ENCODE assay signal across 7 mouse cellular contexts in genomic region chr13:28544003-28544818, GRCm38 (mm10).
A peak's percentile ranks its signal among the peaks of the same experiment; 100 is the strongest.
DNase-seq lines count a peak whose midpoint lies in the region; ATAC-seq lines count a peak whose summit lies in the region.

No protein-coding gene starts in this region.

- no peaks in the 10 kb centered on the region for H3K9me3 ChIP-seq in embryonic facial prominence, embryonic 13.5 days
- H3K9me3 ChIP-seq in intestine, embryonic 15.5 days: no peaks in the 10 kb centered on the region
- no peaks in the 10 kb centered on the region for H3K9me3 ChIP-seq in midbrain, embryonic 12.5 days

- H3K9ac ChIP-seq in embryonic facial prominence, embryonic 13.5 days: 0 out of 2 replicates have a peak overlapping the region, but pooled peaks have one; percentile 27
- no peak overlapping the region for H3K9ac ChIP-seq in intestine, embryonic 15.5 days
- H3K9ac ChIP-seq in midbrain, embryonic 12.5 days (replicated peaks): no peak overlapping the region

- 0 out of 2 replicates have a peak, but pooled peaks cover 5% of the 10 kb centered on the region for H3K36me3 ChIP-seq in embryonic facial prominence, embryonic 13.5 days
- no peaks in the 10 kb centered on the region for H3K36me3 ChIP-seq in intestine, embryonic 15.5 days
- 0 out of 2 replicates have a peak, but pooled peaks cover 10% of the 10 kb centered on the region for H3K36me3 ChIP-seq in midbrain, embryonic 12.5 days

- 12% methylated on average over 15 of the region's 17 CpGs for WGBS in embryonic facial prominence, embryonic 13.5 days
- 30% methylated on average over 15 of the region's 17 CpGs for WGBS in intestine, embryonic 15.5 days
- WGBS in midbrain, embryonic 12.5 days: 9% methylated on average over 17 of the region's 17 CpGs

- H3K4me2 ChIP-seq in embryonic facial prominence, embryonic 13.5 days: peak overlapping the region; percentile 33
- H3K4me2 ChIP-seq in intestine, embryonic 15.5 days (replicated peaks): no peak overlapping the region
- H3K4me2 ChIP-seq in midbrain, embryonic 12.5 days (replicated peaks): peak overlapping the region; percentile 38

- peaks cover 16% of the 10 kb centered on the region for H3K4me1 ChIP-seq in embryonic facial prominence, embryonic 13.5 days
- peaks cover 7% of the 10 kb centered on the region for H3K4me1 ChIP-seq in intestine, embryonic 15.5 days (replicated peaks)
- H3K4me1 ChIP-seq in midbrain, embryonic 12.5 days: peaks cover 19% of the 10 kb centered on the region

- no peaks in the 10 kb centered on the region for H3K27me3 ChIP-seq in embryonic facial prominence, embryonic 13.5 days
- no peaks in the 10 kb centered on the region for H3K27me3 ChIP-seq in intestine, embryonic 15.5 days (replicated peaks)
- H3K27me3 ChIP-seq in midbrain, embryonic 12.5 days: no peaks in the 10 kb centered on the region; the same call in 1 of the 2 replicates

- peak overlapping the region; percentile 69; the same call in 1 of the 2 replicates for H3K27ac ChIP-seq in embryonic facial prominence, embryonic 13.5 days
- H3K27ac ChIP-seq in intestine, embryonic 15.5 days: no peak overlapping the region
- peak overlapping the region; percentile 76 for H3K27ac ChIP-seq in midbrain, embryonic 12.5 days (replicated peaks)

- ATAC-seq in embryonic facial prominence, embryonic 13.5 days (ENCODE audit: insufficient number of reproducible peaks, insufficient read depth, low FRiP score, low TSS enrichment, low read depth): peak; percentile 20; the same call in 1 of the 2 replicates
- ATAC-seq in intestine, embryonic 15.5 days: peak; percentile 88
- ATAC-seq in midbrain, embryonic 12.5 days (ENCODE audit: low FRiP score, low read depth): peak; percentile 69; the same call in 1 of the 2 replicates

- peak; percentile 8 for DNase-seq in right cerebral cortex, adult 18-20 months
- no peak for DNase-seq in right cerebral cortex, postnatal 25 days
- DNase-seq in thymus, postnatal 25 days: no peak
- no peak for DNase-seq in layer of hippocampus, postnatal 36 days

- H3K4me3 ChIP-seq in embryonic facial prominence, embryonic 13.5 days: no peak overlapping the region
- H3K4me3 ChIP-seq in intestine, embryonic 15.5 days (replicated peaks): no peak overlapping the region
- H3K4me3 ChIP-seq in midbrain, embryonic 12.5 days: no peak overlapping the region

Comparison
In these comparisons a context has a peak if more than half of its experiments do, and no peak if none do; other contexts are left out.
1. ATAC-seq: peak in every context shown above with its lines; median percentile 88 in intestine, embryonic 15.5 days; 69 in midbrain, embryonic 12.5 days; 20 in embryonic facial prominence, embryonic 13.5 days.